20 mouse cellular contexts compared by ENCODE assay signal in the genomic region with DNA sequence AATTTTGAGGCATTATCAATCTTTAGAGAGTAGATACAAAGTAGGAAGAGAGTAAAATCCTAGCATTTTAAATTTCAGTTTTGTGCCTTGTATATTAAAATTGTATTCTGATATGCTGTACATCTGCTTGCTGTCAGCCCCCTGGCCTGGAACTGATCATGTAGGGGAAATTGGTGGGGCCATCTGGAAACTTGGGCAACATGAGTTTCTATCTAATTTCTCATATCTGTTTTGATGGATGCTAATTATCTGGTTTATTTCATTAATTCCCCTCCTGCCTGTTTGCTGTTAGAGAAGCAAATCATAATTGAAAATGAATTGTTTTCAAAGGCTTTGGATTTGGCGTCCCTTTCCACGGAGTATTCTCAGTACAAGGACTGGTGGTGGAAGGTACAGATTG. TPM values are rescaled to one million over a fixed set of nuclear protein-coding genes. Genes with fewer than 3 reads are reported as not detected.
DNase-seq lines count a peak whose midpoint lies in the region; ATAC-seq and TF ChIP-seq lines count a peak whose summit lies in the region.
"Had no signal": no experiment of that assay in that cellular context is flagged by ENCODE, and none has a peak within 500 bp of the region (broad histone marks: within the 10 kb centered on the region; RNA-seq: fewer than 3 reads in every experiment).

No protein-coding gene starts in this region.

- no peak overlapping the region for H3K4me2 ChIP-seq in forebrain, postnatal 0 days (ENCODE audit: low read depth)
- no peak overlapping the region for H3K4me2 ChIP-seq in forebrain, embryonic 16.5 days (ENCODE audit: low read length)
- no peak overlapping the region for H3K4me2 ChIP-seq in neural tube, embryonic 15.5 days
- H3K4me2 ChIP-seq: embryonic facial prominence, embryonic 15.5 days; heart, embryonic 11.5 days; hindbrain, embryonic 15.5 days had no signal

- DNase-seq in adrenal gland, adult (ENCODE audit: inconsistent age in 2 of 2, low spot score in 1 of 2), result peak; percentile 14 to 34
- no peak for DNase-seq in adrenal gland, postnatal 10 days
- DNase-seq in forebrain, postnatal 0 days, result peak; percentile 14
- peak; percentile 1 for DNase-seq in neural tube, embryonic 10.5 days (ENCODE audit: extremely low spot score, low spot score)
- DNase-seq in MN1 (ENCODE audit: low spot score), result peak; percentile 56
- DNase-seq: cerebellum, adult 11-12 months; cerebellum, adult 9-10 months; cerebellum, postnatal 25 days; gastrocnemius, postnatal 10 days; heart, adult 2 months; kidney, adult 11 months had no signal

- H3K9ac ChIP-seq in forebrain, postnatal 0 days, result no peak overlapping the region
- no peak overlapping the region for H3K9ac ChIP-seq in forebrain, embryonic 16.5 days (replicated peaks; ENCODE audit: low read depth, low read length)
- H3K9ac ChIP-seq in neural tube, embryonic 15.5 days (replicated peaks), result no peak overlapping the region
- H3K9ac ChIP-seq: embryonic facial prominence, embryonic 15.5 days; hindbrain, embryonic 15.5 days had no signal

- TF ChIP-seq CTCF in forebrain, postnatal 0 days (IDR thresholded peaks at IDR 0.05; ENCODE audit: low read depth), result no peak

- no peaks in the 10 kb centered on the region for H3K9me3 ChIP-seq in forebrain, postnatal 0 days (ENCODE audit: low read length)
- no peaks in the 10 kb centered on the region for H3K9me3 ChIP-seq in forebrain, embryonic 16.5 days (ENCODE audit: control insufficient read depth, low read length)
- no peaks in the 10 kb centered on the region for H3K9me3 ChIP-seq in neural tube, embryonic 15.5 days (replicated peaks)
- H3K9me3 ChIP-seq: embryonic facial prominence, embryonic 15.5 days; forebrain, embryonic 10.5 days; hindbrain, embryonic 10.5 days; hindbrain, embryonic 15.5 days had no signal

- H3K4me3 ChIP-seq in forebrain, postnatal 0 days (ENCODE audit: low read depth, low read length), result no peak overlapping the region
- H3K4me3 ChIP-seq in forebrain, embryonic 16.5 days (replicated peaks; ENCODE audit: low read length), result no peak overlapping the region
- H3K4me3 ChIP-seq in neural tube, embryonic 15.5 days (replicated peaks), result no peak overlapping the region
- H3K4me3 ChIP-seq: embryonic facial prominence, embryonic 15.5 days; erythroblast, embryonic 14.5 days; forebrain, embryonic 10.5 days; heart, adult 2 months; hindbrain, embryonic 10.5 days; hindbrain, embryonic 15.5 days had no signal

- H3K27me3 ChIP-seq in forebrain, postnatal 0 days (ENCODE audit: insufficient read depth, low read length), result no peaks in the 10 kb centered on the region
- H3K27me3 ChIP-seq in forebrain, embryonic 16.5 days (replicated peaks; ENCODE audit: control insufficient read depth, insufficient read depth, low read length), result no peaks in the 10 kb centered on the region
- H3K27me3 ChIP-seq in neural tube, embryonic 15.5 days (replicated peaks), result no peaks in the 10 kb centered on the region
- H3K27me3 ChIP-seq: embryonic facial prominence, embryonic 15.5 days; hindbrain, embryonic 15.5 days had no signal

- no peak overlapping the region for H3K27ac ChIP-seq in forebrain, postnatal 0 days (ENCODE audit: low read depth, low read length)
- no peak overlapping the region for H3K27ac ChIP-seq in forebrain, embryonic 16.5 days (ENCODE audit: low read length)
- no peak overlapping the region for H3K27ac ChIP-seq in neural tube, embryonic 15.5 days (replicated peaks)
- H3K27ac ChIP-seq: embryonic facial prominence, embryonic 15.5 days; forebrain, embryonic 10.5 days; heart, adult 2 months; hindbrain, embryonic 10.5 days; hindbrain, embryonic 15.5 days had no signal

- ATAC-seq in forebrain, postnatal 0 days, result no peak; the same call in 1 of the 2 replicates
- ATAC-seq in forebrain, embryonic 16.5 days, result no peak
- no peak for ATAC-seq in neural tube, embryonic 15.5 days (ENCODE audit: low FRiP score)
- ATAC-seq: forebrain, embryonic 14.5 days had no signal

- H3K36me3 ChIP-seq in forebrain, postnatal 0 days (ENCODE audit: insufficient read depth), result peaks cover 10% of the 10 kb centered on the region; the same call in 1 of the 2 replicates
- H3K36me3 ChIP-seq in forebrain, embryonic 16.5 days (ENCODE audit: control insufficient read depth, insufficient read depth), result peaks cover 2% of the 10 kb centered on the region; the same call in 1 of the 2 replicates
- H3K36me3 ChIP-seq in neural tube, embryonic 15.5 days, result 0 out of 2 replicates have a peak, but pooled peaks cover 4% of the 10 kb centered on the region
- H3K36me3 ChIP-seq: embryonic facial prominence, embryonic 15.5 days; hindbrain, embryonic 15.5 days had no signal

- H3K4me1 ChIP-seq in forebrain, postnatal 0 days (ENCODE audit: insufficient read depth), result no peaks in the 10 kb centered on the region
- H3K4me1 ChIP-seq in forebrain, embryonic 16.5 days (replicated peaks; ENCODE audit: control insufficient read depth, insufficient read depth, low read length), result peaks cover 11% of the 10 kb centered on the region
- no peaks in the 10 kb centered on the region for H3K4me1 ChIP-seq in neural tube, embryonic 15.5 days
- H3K4me1 ChIP-seq: embryonic facial prominence, embryonic 15.5 days; hindbrain, embryonic 15.5 days had no signal

- 63% methylated on average over 2 of the region's 2 CpGs for whole genome bisulfite sequencing in forebrain, postnatal 0 days
- WGBS in forebrain, embryonic 16.5 days, result 69% methylated on average over 2 of the region's 2 CpGs
- 94% methylated on average over 2 of the region's 2 CpGs for WGBS in neural tube, embryonic 15.5 days

RNA-seq across cellular contexts. Expression of gene Ttc8, which starts 36.6 kb away (rescaled TPM):
- 10 to 100 TPM; 17.4 to 25.8 TPM for total RNA-seq in adrenal gland, postnatal 10 days (2021)
- total RNA-seq in forebrain, postnatal 0 days (2014; rRNA removed), result 20.9 and 28.5 TPM in 2 replicates
- 16.0 and 22.7 TPM in 2 replicates for polyA plus RNA-seq in forebrain, postnatal 0 days (2015; fragmentation: Nextera tagmentation; extraction: Ambion mirVana)
- 35.4 and 39.2 TPM in 2 replicates for polyA plus RNA-seq in forebrain, embryonic 16.5 days (2015; fragmentation: Nextera tagmentation; extraction: Ambion mirVana)
- 31.2 and 32.0 TPM in 2 replicates for polyA plus RNA-seq in neural tube, embryonic 15.5 days (2015; fragmentation: Nextera tagmentation; extraction: Ambion mirVana)
- polyA plus RNA-seq: erythroblast, embryonic 14.5 days had no signal

RNA-seq across cellular contexts. Expression of gene Eml5, which starts 55.7 kb away (rescaled TPM):
- total RNA-seq in adrenal gland, postnatal 10 days (2021), result 10 to 100 TPM; 14.1 to 32.0 TPM
- total RNA-seq in forebrain, postnatal 0 days (2014; rRNA removed), result 28.2 and 42.5 TPM in 2 replicates
- polyA plus RNA-seq in forebrain, postnatal 0 days (2015; fragmentation: Nextera tagmentation; extraction: Ambion mirVana), result 3.0 and 8.2 TPM in 2 replicates
- 16.1 and 25.6 TPM in 2 replicates for polyA plus RNA-seq in forebrain, embryonic 16.5 days (2015; fragmentation: Nextera tagmentation; extraction: Ambion mirVana)
- polyA plus RNA-seq in neural tube, embryonic 15.5 days (2015; fragmentation: Nextera tagmentation; extraction: Ambion mirVana), result 15.1 and 19.8 TPM in 2 replicates
